Mouse (Mus musculus) heart, embryonic 14.5 days (tissue): ENCODE measurements at regions not wholly inside any gene's neighbourhood (a gene's known extent, or its start where the extent isn't known, plus 50 kb on each side); places are given as distances from the start of the nearest gene placed in this dataset.

ENCODE experiments used
- ATAC-seq: fragments of 200-750 bp; cut with Nextera tagmentation; 2 replicates; pipeline ENCODE4 v1.8.0; 2017; ENCODE audit warnings: low read depth, moderate TSS enrichment; ENCODE audit not compliant: insufficient number of reproducible peaks, insufficient read depth, low FRiP score
- H3K27ac ChIP-seq, 2 experiments: fragments of 200-500 bp in 1 of 2; fragments of 300-500 bp in 1 of 2; sonication (generic) in 1 of 2; replicated peaks in 1 of 2; 2 replicates each; pipeline ENCODE4 v1.5.1; 2012 to 2014; ENCODE audit warnings: low read depth in 2 of 2, low read length in 2 of 2, control low read depth in 1 of 2, mild to moderate bottlenecking in 1 of 2, mixed read lengths in 1 of 2; ENCODE audit not compliant: control insufficient read depth in 1 of 2, insufficient read depth in 1 of 2
- H3K27me3 ChIP-seq: fragments of 300-500 bp; sonication (generic); 2 replicates; pipeline ENCODE4 v1.6.1; 2014; ENCODE audit warnings: mild to moderate bottlenecking, low read length, control low read depth; ENCODE audit not compliant: control insufficient read depth, insufficient read depth
- H3K36me3 ChIP-seq: fragments of 300-500 bp; sonication (generic); 2 replicates; pipeline ENCODE4 v1.6.1; 2014; ENCODE audit warnings: mild to moderate bottlenecking, control low read depth, low read length, mixed read lengths; ENCODE audit not compliant: control insufficient read depth, insufficient read depth
- H3K4me1 ChIP-seq, 2 experiments: fragments of 200-500 bp in 1 of 2; fragments of 300-500 bp in 1 of 2; sonication (generic) in 1 of 2; 2 replicates each; pipeline ENCODE4 v1.6.1; 2012 to 2014; ENCODE audit warnings: low read length in 2 of 2, control low read depth in 1 of 2, mixed read lengths in 1 of 2; ENCODE audit not compliant: control insufficient read depth in 2 of 2, insufficient read depth in 2 of 2
- H3K4me2 ChIP-seq: fragments of 300-500 bp; sonication (generic); 2 replicates; pipeline ENCODE4 v1.6.1; 2014; ENCODE audit warnings: mild to moderate bottlenecking, low read length
- H3K4me3 ChIP-seq, 2 experiments: fragments of 200-500 bp in 1 of 2; fragments of 300-500 bp in 1 of 2; sonication (generic) in 1 of 2; 2 replicates each; pipeline ENCODE4 v1.5.1; 2012 to 2014; ENCODE audit warnings: low read length in 2 of 2, mild to moderate bottlenecking in 2 of 2, control low read depth in 1 of 2, low read depth in 1 of 2, moderate library complexity in 1 of 2; ENCODE audit not compliant: control insufficient read depth in 1 of 2, insufficient read depth in 1 of 2
- H3K9ac ChIP-seq: fragments of 300-500 bp; sonication (generic); 2 replicates; pipeline ENCODE4 v1.6.1; 2014; ENCODE audit warnings: mild to moderate bottlenecking, low read length
- H3K9me3 ChIP-seq: fragments of 300-500 bp; sonication (generic); 2 replicates; pipeline ENCODE4 v1.6.1; 2016; ENCODE audit warnings: low read length, control low read depth; ENCODE audit not compliant: control insufficient read depth
- WGBS: fragments of 180-500 bp; shearing (Covaris S2); extraction: QIAGEN DNeasy Blood & Tissue Kit; methylation state at CpG from one replicate; pipeline ENCODE4 v1.1.7; 2014; 5-methylcytosine and 5-hydroxymethylcytosine counted together

- 77% methylated on average over 11 of the region's 11 CpGs for WGBS
- Histone ChIP-seq H3K4me3 (no peak overlapping the region), H3K27ac (no peak overlapping the region), H3K4me2 (no peak overlapping the region), H3K27me3 (no peaks in the 10 kb centered on the region), H3K9ac (no peak overlapping the region), H3K4me1 (no peaks in the 10 kb centered on the region), H3K9me3 (no peaks in the 10 kb centered on the region), H3K36me3 (no peaks in the 10 kb centered on the region)
- no peak for ATAC-seq
Measured at GRCm38 (mm10) chr7:111259630-111260574, 177.1 kb upstream of the Eif4g2 start.

- Histone ChIP-seq H3K27ac (no peak overlapping the region), H3K27me3 (no peaks in the 10 kb centered on the region), H3K4me3 (no peak overlapping the region), H3K9ac (no peak overlapping the region), H3K36me3 (no peaks in the 10 kb centered on the region), H3K4me1 (no peaks in the 10 kb centered on the region), H3K9me3 (no peaks in the 10 kb centered on the region), H3K4me2 (no peak overlapping the region)
- 76% methylated on average over 2 of the region's 2 CpGs for WGBS
- ATAC-seq: no peak
Measured at GRCm38 (mm10) chr7:111257842-111258241, 175.0 kb upstream of the Eif4g2 start.

GRCm38 (mm10) chr7:111256199-111256598 is 173.4 kb upstream of the Eif4g2 start:
- Histone ChIP-seq H3K4me1 (no peaks in the 10 kb centered on the region), H3K9ac (no peak overlapping the region), H3K4me2 (no peak overlapping the region), H3K27me3 (no peaks in the 10 kb centered on the region), H3K36me3 (no peaks in the 10 kb centered on the region), H3K27ac (no peak overlapping the region), H3K4me3 (no peak overlapping the region), H3K9me3 (no peaks in the 10 kb centered on the region)
- ATAC-seq: no peak
- 70% methylated on average over 2 of the region's 2 CpGs for WGBS

- H3K4me1 ChIP-seq: no peaks in the 10 kb centered on the region
- 35% methylated on average over 5 of the region's 5 CpGs for WGBS
- H3K27me3 ChIP-seq: no peaks in the 10 kb centered on the region
- no peak overlapping the region for H3K27ac ChIP-seq
- H3K4me3 ChIP-seq: no peak overlapping the region
- no peak for ATAC-seq
- H3K9me3 ChIP-seq: no peaks in the 10 kb centered on the region
- no peak overlapping the region for H3K9ac ChIP-seq
- no peak overlapping the region for H3K4me2 ChIP-seq
- no peaks in the 10 kb centered on the region for H3K36me3 ChIP-seq
Measured at GRCm38 (mm10) chr7:111249606-111250005, 166.8 kb upstream of the Eif4g2 start.

- no peak for ATAC-seq
- no peak overlapping the region for H3K4me2 ChIP-seq
- WGBS: 87% methylated on average over 8 of the region's 8 CpGs
- no peak overlapping the region for H3K27ac ChIP-seq
- H3K9me3 ChIP-seq: no peaks in the 10 kb centered on the region
- H3K4me1 ChIP-seq: peaks cover 0 to 3% of the 10 kb centered on the region in 2 experiments; a peak in 1 of 4 replicates
- H3K4me3 ChIP-seq: no peak overlapping the region
- no peaks in the 10 kb centered on the region for H3K27me3 ChIP-seq
- no peak overlapping the region for H3K9ac ChIP-seq
- H3K36me3 ChIP-seq: no peaks in the 10 kb centered on the region
Measured at GRCm38 (mm10) chr7:111245488-111245887, 162.7 kb upstream of the Eif4g2 start.

- H3K9ac ChIP-seq: no peak overlapping the region
- WGBS: 79% methylated on average over 6 of the region's 6 CpGs
- no peak for ATAC-seq
- no peak overlapping the region for H3K27ac ChIP-seq
- peaks cover 0 to 6% of the 10 kb centered on the region in 2 experiments; a peak in 1 of 4 replicates for H3K4me1 ChIP-seq
- H3K27me3 ChIP-seq: no peaks in the 10 kb centered on the region
- no peaks in the 10 kb centered on the region for H3K36me3 ChIP-seq
- no peak overlapping the region for H3K4me3 ChIP-seq
- no peaks in the 10 kb centered on the region for H3K9me3 ChIP-seq
- H3K4me2 ChIP-seq: no peak overlapping the region
Measured at GRCm38 (mm10) chr7:111245067-111245466, 162.2 kb upstream of the Eif4g2 start.

GRCm38 (mm10) chr7:111243831-111244230 is 161.0 kb upstream of the Eif4g2 start:
- ATAC-seq: no peak
- no peak overlapping the region for H3K27ac ChIP-seq
- no peak overlapping the region for H3K4me2 ChIP-seq
- 75% methylated on average over 1 of the region's 1 CpGs for WGBS
- H3K36me3 ChIP-seq: no peaks in the 10 kb centered on the region
- H3K4me1 ChIP-seq: peaks cover 0 to 6% of the 10 kb centered on the region in 2 experiments; a peak in 1 of 4 replicates
- 0 out of 2 replicates have a peak, but pooled peaks cover 5% of the 10 kb centered on the region for H3K9me3 ChIP-seq
- H3K9ac ChIP-seq: no peak overlapping the region
- H3K4me3 ChIP-seq: no peak overlapping the region
- H3K27me3 ChIP-seq: no peaks in the 10 kb centered on the region
